Mouse (Mus musculus) megakaryocyte-erythroid progenitor cell, adult 5-6 weeks (primary cell): ENCODE results near the gene Prdm8. TPM values are rescaled to one million over a fixed set of nuclear protein-coding genes. Genes with fewer than 3 reads are reported as not detected.

ENCODE experiments used
- ATAC-seq: replicated peaks from 2 replicates; pipeline ENCODE4 v1.8.0; 2016; ENCODE audit warnings: mild to moderate bottlenecking, inconsistent platforms; ENCODE audit not compliant: severe bottlenecking, poor library complexity, low FRiP score, low TSS enrichment
- total RNA-seq, 2 experiments: library from RNA; stranded (forward) in 1 of 2; stranded (reverse) in 1 of 2; fragments of 200-1000, 215-1000 nt in 1 of 2; fragments of >200 nt in 1 of 2; fragmentation: Nextera tagmentation in 1 of 2; gene quantifications; 2 replicates each; pipeline ENCODE4 v1.2.3; 2014 to 2017

Prdm8 gene
- total RNA-seq (2014; fragmentation: Nextera tagmentation), result not detected in 2 replicates
- total RNA-seq (2017), result not detected in 2 replicates

- peak; percentile 88 for ATAC-seq
Measured at GRCm38 (mm10) chr5:98167180-98167824, at the start of gene Prdm8. Prdm8 (plus strand) TSS chr5:98167198.

DNA sequence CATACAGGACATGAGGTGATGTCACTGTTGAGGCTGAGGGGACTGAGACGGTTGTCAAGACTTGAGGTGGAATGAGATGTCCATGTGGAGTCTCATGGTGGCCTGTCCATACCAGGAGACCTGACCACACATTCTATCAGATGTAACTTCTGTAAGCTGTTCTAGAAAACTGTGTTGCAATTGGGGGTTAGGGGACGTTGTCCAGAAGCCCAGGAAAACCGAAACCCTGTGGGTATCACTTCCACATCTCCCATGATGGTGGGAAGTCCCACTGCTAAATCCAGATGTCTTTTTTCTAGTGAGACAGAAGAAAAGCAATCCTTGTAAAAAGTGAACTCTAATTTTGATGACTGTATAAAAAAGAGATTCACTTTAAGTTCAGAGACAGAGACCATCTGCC, 39.9 kb upstream of the Prdm8 start:
- ATAC-seq, result no peak

DNA sequence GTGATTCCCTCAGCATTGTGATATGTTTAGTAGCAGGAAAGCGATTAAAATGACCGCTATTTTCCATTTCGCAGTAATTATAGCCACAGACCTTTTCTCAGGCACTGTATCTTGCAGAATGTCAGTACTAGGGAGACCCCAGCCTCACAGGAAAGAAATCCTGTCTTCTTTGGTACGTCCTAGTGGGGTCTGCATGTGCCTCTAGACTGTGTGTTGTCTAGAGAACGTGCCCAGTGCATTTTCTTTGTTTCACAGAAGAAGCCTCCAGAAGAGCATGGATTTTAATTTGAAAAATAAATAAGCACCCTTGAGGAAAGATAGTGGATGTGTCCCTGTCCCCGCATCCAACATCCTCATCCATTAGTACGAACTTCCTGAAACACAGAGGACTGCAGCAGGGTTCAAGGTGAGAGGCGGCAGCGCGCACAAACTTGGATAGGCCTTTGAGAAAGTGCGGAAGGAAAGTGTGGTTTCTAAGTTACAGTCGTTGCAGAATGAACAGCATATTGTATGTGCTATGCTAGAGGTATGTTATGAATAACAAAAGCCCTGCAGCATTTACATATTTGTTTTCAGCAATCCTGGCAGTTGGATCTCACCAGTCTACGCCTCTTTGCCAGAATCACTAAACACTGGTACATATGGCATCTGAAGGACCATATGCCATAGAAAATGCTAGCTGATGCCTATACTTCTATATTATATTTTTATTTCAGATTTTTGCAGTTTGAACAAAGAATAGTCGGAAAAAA, 28.3 kb upstream of the Prdm8 start:
- no peak for ATAC-seq

DNA sequence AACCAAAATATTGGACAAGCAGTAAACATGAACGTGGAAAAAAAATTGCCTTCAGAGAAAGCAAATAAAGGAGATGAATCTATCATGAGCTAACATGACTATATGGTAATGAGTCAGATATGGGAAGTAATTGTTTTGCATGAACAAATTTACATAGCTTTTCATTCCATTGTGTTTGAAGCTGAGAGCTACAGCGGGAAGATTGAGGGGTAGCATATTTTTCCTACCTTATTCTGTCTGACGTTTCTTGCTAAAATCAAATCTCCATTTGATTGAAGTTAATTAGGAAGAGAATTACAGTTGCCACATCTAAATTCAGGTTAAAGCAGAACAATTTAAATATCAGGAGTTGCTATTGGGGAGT, 27.7 kb upstream of the Prdm8 start:
- ATAC-seq, result no peak

DNA sequence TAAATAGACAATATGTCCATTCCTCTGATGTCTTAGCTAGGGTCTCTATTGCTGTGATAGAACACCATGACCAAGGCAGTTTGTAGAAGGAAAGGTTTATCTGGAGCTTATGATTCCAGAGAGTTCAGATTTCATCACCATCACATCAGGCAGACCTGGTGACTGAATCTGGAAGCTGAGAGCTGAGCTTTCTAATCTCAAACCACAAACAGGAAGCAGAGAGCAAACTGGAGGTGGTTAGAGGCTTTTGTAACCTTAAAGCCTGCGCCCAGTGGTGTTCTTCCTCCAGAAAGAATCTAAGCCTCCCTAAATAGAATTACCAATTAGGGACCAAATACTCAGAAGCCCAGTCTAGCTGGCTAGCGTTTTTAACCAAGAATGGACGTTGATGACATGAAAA, 20.1 kb upstream of the Prdm8 start:
- no peak for ATAC-seq

DNA sequence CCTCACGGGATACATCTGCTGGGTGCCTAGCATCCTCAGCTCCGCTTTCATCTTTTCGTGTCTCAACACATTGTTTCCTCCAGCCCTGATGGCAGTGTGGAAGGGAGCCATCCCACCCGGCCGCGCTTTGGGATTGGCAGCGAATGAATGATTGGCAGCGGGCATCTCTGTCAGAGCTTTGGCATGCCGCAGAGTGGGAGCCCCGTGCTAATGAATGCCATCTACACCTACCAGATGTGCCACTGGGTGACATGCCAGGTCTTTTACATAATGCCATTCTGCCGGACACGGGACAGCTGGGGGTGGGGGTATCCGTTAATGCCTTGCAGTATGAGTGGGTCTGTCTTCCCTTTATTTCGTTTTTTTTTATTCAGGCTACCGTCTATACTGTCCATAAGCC, 882 bp upstream of the Prdm8 start:
- ATAC-seq, result no peak

- ATAC-seq, result no peak
Measured at GRCm38 (mm10) chr5:98168356-98169285, 1.6 kb downstream of the Prdm8 start.

GRCm38 (mm10) chr5:98169376-98170351, 2.7 kb downstream of the Prdm8 start:
- ATAC-seq, result no peak

GRCm38 (mm10) chr5:98171651-98172230, 4.7 kb downstream of the Prdm8 start:
- no peak for ATAC-seq

DNA sequence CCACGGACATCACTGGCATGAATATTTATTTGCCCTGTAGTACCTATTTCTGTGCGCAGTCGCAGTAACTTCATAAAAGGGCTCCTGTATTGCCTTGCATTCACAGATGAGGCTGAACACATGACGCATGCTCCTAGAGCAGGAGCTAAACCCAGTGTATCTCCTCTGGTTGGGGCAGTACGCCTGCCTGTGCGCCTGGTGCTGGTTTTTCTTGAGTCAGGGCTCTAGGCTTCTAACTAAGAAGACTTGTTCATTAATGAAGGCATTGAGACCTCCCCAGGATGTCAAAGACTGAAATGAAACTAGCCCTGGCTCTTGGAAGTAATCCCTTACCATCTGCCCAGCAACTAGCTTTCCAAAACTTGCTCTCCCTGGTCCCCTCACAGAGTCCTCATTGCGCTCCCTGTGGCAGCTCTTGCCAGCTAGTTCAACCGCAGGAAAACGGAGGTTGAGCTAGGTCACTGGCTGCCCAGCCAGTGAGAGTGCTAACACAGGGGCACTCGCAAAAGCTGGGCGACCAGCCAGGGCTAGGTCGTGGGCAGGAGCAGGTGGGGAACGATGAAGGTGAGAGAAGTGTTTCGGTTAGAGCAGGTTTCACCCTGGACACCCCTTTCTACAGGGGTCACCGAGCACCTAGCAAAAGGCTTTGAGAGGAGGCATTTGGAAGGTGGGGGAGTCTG, 5.6 kb downstream of the Prdm8 start:
- no peak for ATAC-seq

DNA sequence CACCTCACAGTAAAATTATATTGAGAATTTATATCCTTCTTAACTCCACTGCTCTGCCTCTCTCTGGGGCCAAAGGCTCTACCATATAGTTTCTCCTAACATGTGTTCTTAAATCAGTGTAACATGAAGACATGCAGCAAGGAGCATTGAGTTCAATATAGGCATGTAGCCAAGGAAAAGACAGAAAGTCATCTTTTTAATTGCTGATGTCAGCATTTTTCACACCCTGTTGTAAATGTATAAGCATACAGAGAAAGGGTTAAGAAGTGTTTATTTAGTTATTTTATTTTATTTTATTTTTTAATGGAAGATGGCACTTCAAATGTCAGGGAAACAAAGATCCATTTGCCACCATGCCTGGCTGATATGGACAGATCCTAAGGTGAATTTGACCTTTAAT, 6.7 kb downstream of the Prdm8 start:
- ATAC-seq, result no peak

DNA sequence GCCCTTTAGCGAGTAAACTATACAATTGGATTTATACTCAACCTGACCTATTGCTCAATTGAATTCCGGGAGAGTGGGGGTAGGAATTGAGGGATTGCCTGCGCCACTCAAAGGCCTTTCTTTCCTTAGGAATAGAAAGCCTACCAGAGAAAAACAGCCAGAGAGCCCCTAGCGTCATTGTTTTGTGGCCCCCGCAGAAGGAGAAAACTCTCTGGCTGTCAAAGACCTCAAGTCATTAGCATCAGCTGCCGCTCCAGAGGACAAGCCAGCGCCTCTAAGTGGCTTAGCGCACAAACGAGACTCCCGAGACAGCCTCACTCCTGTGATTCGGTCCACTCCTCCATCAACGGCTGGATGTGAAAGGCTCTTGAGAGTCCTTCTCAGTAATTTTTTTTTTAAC, 12.6 kb downstream of the Prdm8 start:
- ATAC-seq, result no peak

DNA sequence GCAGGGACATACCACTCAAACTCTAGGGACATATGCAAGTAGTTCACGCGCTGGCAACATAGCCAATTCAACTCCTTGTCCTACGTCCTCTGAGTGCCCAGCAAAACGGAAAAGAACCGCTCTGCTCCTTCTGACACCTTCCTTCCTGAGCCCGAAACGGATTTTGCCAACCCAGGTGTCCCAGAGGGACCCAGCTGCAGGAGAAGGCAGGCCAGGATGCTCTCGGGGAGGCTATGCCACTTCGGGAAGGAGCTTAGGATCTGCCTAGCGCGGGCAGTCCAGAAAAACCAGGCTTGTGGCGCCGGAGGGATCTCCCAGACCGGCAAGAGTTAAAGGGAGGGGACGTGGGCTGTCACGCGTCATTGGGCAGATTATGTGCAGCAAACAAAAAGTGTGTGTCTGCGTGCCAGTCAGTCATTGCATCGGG, 13.5 kb downstream of the Prdm8 start:
- ATAC-seq, result no peak

GRCm38 (mm10) chr5:98180888-98181635, 14.1 kb downstream of the Prdm8 start:
- no peak for ATAC-seq

GRCm38 (mm10) chr5:98181686-98182602, 14.9 kb downstream of the Prdm8 start:
- ATAC-seq, result no peak

DNA sequence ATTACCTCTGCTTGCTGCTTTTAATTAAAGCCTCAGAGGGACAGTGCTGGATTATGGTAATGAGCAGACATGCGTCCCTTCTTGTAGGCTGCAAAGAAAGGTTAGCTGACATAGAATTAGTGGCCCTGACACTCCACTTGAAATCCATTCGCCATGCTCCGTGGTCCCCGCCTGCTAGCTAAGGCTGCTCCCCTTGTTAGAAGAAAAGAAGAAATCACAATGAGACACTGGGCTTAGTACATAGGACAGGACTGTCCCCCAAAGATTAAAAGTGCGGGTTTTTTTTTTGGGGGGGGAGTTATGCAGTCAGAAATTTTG, 15.6 kb downstream of the Prdm8 start:
- ATAC-seq, result no peak
